Mouse (Mus musculus) stomach, postnatal 0 days (tissue): ENCODE results near the gene Mad1l1. TPM values are rescaled to one million over a fixed set of nuclear protein-coding genes. Genes with fewer than 3 reads are reported as not detected.

Source experiments
- ATAC-seq: fragments of 200-750 bp; cut with Nextera tagmentation; 2 replicates; pipeline ENCODE4 v1.8.0; 2017; ENCODE audit not compliant: low FRiP score, low TSS enrichment
- DNase-seq: peaks from one replicate; pipeline ENCODE4 v3.0.0-alpha.2; 2016; ENCODE audit warnings: low spot score
- H3K27ac ChIP-seq: fragments of 300-500 bp; sonication (generic); replicated peaks from 2 replicates; pipeline ENCODE4 v1.5.1; 2014; ENCODE audit warnings: mild to moderate bottlenecking, control low read depth
- H3K27me3 ChIP-seq: fragments of 300-500 bp; sonication (generic); 2 replicates; pipeline ENCODE4 v1.6.1; 2014; ENCODE audit warnings: low read length; ENCODE audit not compliant: control insufficient read depth, insufficient read depth
- H3K36me3 ChIP-seq: fragments of 300-500 bp; sonication (generic); 2 replicates; pipeline ENCODE4 v1.6.1; 2014; ENCODE audit warnings: low read length, mixed read lengths; ENCODE audit not compliant: control insufficient read depth, insufficient read depth
- H3K4me1 ChIP-seq: fragments of 300-500 bp; sonication (generic); replicated peaks from 2 replicates; pipeline ENCODE4 v1.6.1; 2014; ENCODE audit warnings: antibody characterized with exemption; ENCODE audit not compliant: control insufficient read depth, insufficient read depth
- H3K4me2 ChIP-seq: fragments of 300-500 bp; sonication (generic); replicated peaks from 2 replicates; pipeline ENCODE4 v1.6.1; 2014; ENCODE audit warnings: low read depth, mild to moderate bottlenecking, control low read depth, moderate library complexity
- H3K4me3 ChIP-seq: fragments of 300-500 bp; sonication (generic); 2 replicates; pipeline ENCODE4 v1.5.1; 2014; ENCODE audit warnings: low read depth, low read length, control low read depth
- H3K9ac ChIP-seq: fragments of 300-500 bp; sonication (generic); 2 replicates; pipeline ENCODE4 v1.6.1; 2014; ENCODE audit warnings: mild to moderate bottlenecking, low read length, control low read depth, mixed read lengths
- H3K9me3 ChIP-seq: fragments of 300-500 bp; sonication (generic); 2 replicates; pipeline ENCODE4 v1.6.1; 2016; ENCODE audit warnings: low read length; ENCODE audit not compliant: control insufficient read depth
- CTCF ChIP-seq: IDR thresholded peaks from 2 replicates; pipeline ENCODE4 v1.5.1; 2016; ENCODE audit warnings: antibody characterized with exemption, low read depth, mild to moderate bottlenecking, moderate library complexity
- EP300 ChIP-seq: optimal IDR thresholded peaks from 2 replicates; pipeline ENCODE3; 2016; ENCODE audit warnings: antibody characterized with exemption
- WGBS: fragments of 180-500 bp; shearing (Covaris S2); extraction: QIAGEN DNeasy Blood & Tissue Kit; methylation state at CpG from one replicate; pipeline ENCODE4 v1.1.7; 2014; 5-methylcytosine and 5-hydroxymethylcytosine counted together
- polyA plus RNA-seq: library from polyadenylated mRNA; unstranded; fragments of >200 nt; fragmentation: Nextera tagmentation; extraction: Ambion mirVana; gene quantifications from 2 replicates; pipeline ENCODE4 v1.2.1, GENCODE M21; 2015

Mad1l1 gene
- polyA plus RNA-seq, 1 experiment from 2014 or later: 14.2 TPM

DNA sequence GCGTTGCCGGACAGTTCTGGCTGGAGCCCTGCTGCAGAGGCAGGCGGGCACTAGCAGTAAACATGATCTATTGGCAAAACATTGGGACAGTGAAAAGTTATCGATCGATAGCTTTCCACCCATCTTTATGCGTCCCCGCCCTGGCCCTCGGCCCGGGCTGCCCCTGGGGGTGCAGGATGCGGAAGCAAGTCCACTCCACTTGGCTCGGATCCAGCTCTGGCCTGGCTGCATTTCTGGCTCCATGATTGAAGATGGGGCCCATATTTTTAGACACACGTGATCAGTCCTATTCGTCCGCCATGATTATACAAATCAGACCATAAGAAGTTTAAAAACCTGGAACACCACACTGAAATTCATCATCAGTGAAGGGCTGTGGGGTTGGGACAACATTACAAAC lies 355.8 kb downstream of the Mad1l1 start:
- H3K27me3 ChIP-seq: no peaks in the 10 kb centered on the region
- H3K4me1 ChIP-seq: no peaks in the 10 kb centered on the region
- no peak overlapping the region for H3K9ac ChIP-seq
- H3K4me2 ChIP-seq: no peak overlapping the region
- ATAC-seq (no peak), DNase-seq (no peak)
- no peaks in the 10 kb centered on the region for H3K36me3 ChIP-seq
- WGBS: 71% methylated on average over 14 of the region's 14 CpGs
- no peaks in the 10 kb centered on the region for H3K9me3 ChIP-seq
- H3K4me3 ChIP-seq: no peak overlapping the region
- no peak for TF ChIP-seq CTCF
- TF ChIP-seq EP300: no peak
- no peak overlapping the region for H3K27ac ChIP-seq

DNA sequence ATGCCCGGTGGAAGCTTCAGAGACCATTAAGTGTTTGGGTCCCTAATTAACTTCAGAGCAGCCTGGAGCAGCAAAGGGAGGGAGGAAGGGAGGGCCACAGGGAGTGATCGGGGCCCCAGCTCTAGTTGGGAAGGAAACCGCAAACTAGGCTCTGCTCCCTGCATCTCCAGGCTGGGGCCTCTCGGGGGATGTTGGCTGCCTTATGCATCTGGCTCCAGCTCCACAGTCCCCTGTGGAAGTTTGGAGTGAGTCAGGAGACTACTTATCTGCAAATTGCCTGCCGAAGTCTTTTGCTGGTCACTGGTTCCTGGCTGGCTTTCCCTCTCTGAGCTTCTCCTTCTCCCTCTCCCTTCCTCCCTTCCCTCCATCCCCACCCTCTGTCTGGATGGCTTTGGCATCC lies 357.0 kb downstream of the Mad1l1 start:
- Histone ChIP-seq H3K9me3 (no peaks in the 10 kb centered on the region), H3K27ac (no peak overlapping the region), H3K27me3 (no peaks in the 10 kb centered on the region), H3K9ac (no peak overlapping the region), H3K36me3 (no peaks in the 10 kb centered on the region), H3K4me2 (no peak overlapping the region), H3K4me3 (no peak overlapping the region), H3K4me1 (no peaks in the 10 kb centered on the region)
- WGBS: 40% methylated on average over 5 of the region's 5 CpGs
- DNase-seq (no peak), ATAC-seq (no peak)
- TF ChIP-seq CTCF (no peak), EP300 (no peak)

DNA sequence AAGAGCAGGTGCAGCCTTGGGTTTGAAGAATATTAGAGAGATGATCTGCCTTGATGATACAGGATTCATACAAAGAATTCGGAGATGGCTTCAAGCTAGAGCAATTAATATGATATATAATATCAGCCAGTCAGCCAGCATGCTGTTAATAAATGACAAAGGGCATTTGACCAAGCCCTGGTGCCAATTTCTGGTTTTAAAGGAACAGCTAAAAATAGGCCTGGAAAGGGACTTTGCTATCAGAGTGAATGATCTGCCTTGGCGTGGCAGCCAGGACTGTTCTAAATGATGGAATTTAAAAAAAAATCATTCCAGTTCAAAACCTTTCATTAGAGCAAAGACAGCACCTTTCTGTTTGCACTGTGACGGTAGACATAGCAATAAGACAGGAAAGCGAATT lies 361.6 kb downstream of the Mad1l1 start:
- no peaks in the 10 kb centered on the region for H3K27me3 ChIP-seq
- WGBS: 72% methylated on average over 4 of the region's 4 CpGs
- TF ChIP-seq CTCF (no peak), EP300 (no peak)
- H3K4me3 ChIP-seq: no peak overlapping the region
- H3K9me3 ChIP-seq: no peaks in the 10 kb centered on the region
- H3K4me1 ChIP-seq: peaks cover 3% of the 10 kb centered on the region; the same call in 1 of the 2 replicates
- no peak overlapping the region for H3K27ac ChIP-seq
- H3K4me2 ChIP-seq: no peak overlapping the region
- H3K36me3 ChIP-seq: no peaks in the 10 kb centered on the region
- ATAC-seq (no peak), DNase-seq (no peak)
- no peak overlapping the region for H3K9ac ChIP-seq

Other genes with a start within 250 kb of the Mad1l1 start
- gene Nudt1, start 104 bp upstream of the Mad1l1 start, polyA plus RNA-seq: 24.8 and 25.3 TPM in 2 replicates
- gene Mrm2, start 10.3 kb upstream of the Mad1l1 start, polyA plus RNA-seq: 11.4 and 12.4 TPM in 2 replicates
- 8.0 and 8.6 TPM in 2 replicates for gene Snx8, start 67.7 kb upstream of the Mad1l1 start, polyA plus RNA-seq
- 61.8 and 66.5 TPM in 2 replicates for gene Eif3b, start 97.8 kb upstream of the Mad1l1 start, polyA plus RNA-seq
- gene Gm4869, start 124.1 kb upstream of the Mad1l1 start, polyA plus RNA-seq: not detected in 2 replicates
- gene Chst12, start 184.0 kb upstream of the Mad1l1 start, polyA plus RNA-seq: 12.8 and 15.8 TPM in 2 replicates
- 0.17 TPM in 2 replicates for gene Grifin, start 243.5 kb upstream of the Mad1l1 start, polyA plus RNA-seq